Mouse (Mus musculus) liver, embryonic 16.5 days (tissue): ENCODE results near the gene Ppp1r11. TPM values are rescaled to one million over a fixed set of nuclear protein-coding genes. Genes with fewer than 3 reads are reported as not detected.
A peak's percentile ranks its signal among the peaks of the same experiment; 100 is the strongest.

Experiments used
- ATAC-seq: fragments of 200-750 bp; cut with Nextera tagmentation; 2 replicates; pipeline ENCODE4 v1.8.0; 2017; ENCODE audit warnings: low read depth, mild to moderate bottlenecking, moderate number of reproducible peaks, moderate library complexity
- H3K27ac ChIP-seq: fragments of 300-500 bp; sonication (generic); 2 replicates; pipeline ENCODE4 v1.5.1; 2014; ENCODE audit warnings: mild to moderate bottlenecking, low read length
- H3K27me3 ChIP-seq: fragments of 300-500 bp; sonication (generic); 2 replicates; pipeline ENCODE4 v1.6.1; 2014; ENCODE audit warnings: low read depth, low read length, mixed read lengths; ENCODE audit not compliant: control insufficient read depth, insufficient read depth
- H3K36me3 ChIP-seq: fragments of 300-500 bp; sonication (generic); 2 replicates; pipeline ENCODE4 v1.6.1; 2014; ENCODE audit warnings: mild to moderate bottlenecking; ENCODE audit not compliant: control insufficient read depth, insufficient read depth
- H3K4me1 ChIP-seq: fragments of 300-500 bp; sonication (generic); 2 replicates; pipeline ENCODE4 v1.6.1; 2014; ENCODE audit warnings: low read depth, low read length, mixed read lengths; ENCODE audit not compliant: control insufficient read depth
- H3K4me2 ChIP-seq: fragments of 300-500 bp; sonication (generic); 2 replicates; pipeline ENCODE4 v1.6.1; 2014; ENCODE audit warnings: low read depth, low read length, mixed read lengths
- H3K4me3 ChIP-seq: fragments of 300-500 bp; sonication (generic); 2 replicates; pipeline ENCODE4 v1.5.1; 2014; ENCODE audit warnings: low read depth, mild to moderate bottlenecking, low read length
- H3K9ac ChIP-seq: fragments of 300-500 bp; sonication (generic); 2 replicates; pipeline ENCODE4 v1.6.1; 2014; ENCODE audit warnings: low read depth, low read length
- H3K9me3 ChIP-seq: fragments of 300-500 bp; sonication (generic); replicated peaks from 2 replicates; pipeline ENCODE4 v1.6.1; 2016; ENCODE audit warnings: low read length; ENCODE audit not compliant: control insufficient read depth
- WGBS: fragments of 180-500 bp; shearing (Covaris S2); extraction: QIAGEN DNeasy Blood & Tissue Kit; methylation state at CpG from one replicate; pipeline ENCODE4 v1.1.7; 2014; ENCODE audit not compliant: insufficient replicate concordance; 5-methylcytosine and 5-hydroxymethylcytosine counted together
- polyA plus RNA-seq: library from polyadenylated mRNA; unstranded; fragments of >200 nt; fragmentation: Nextera tagmentation; extraction: Ambion mirVana; gene quantifications from 2 replicates; pipeline ENCODE4 v1.2.1, GENCODE M21; 2015

The Ppp1r11 gene
- polyA plus RNA-seq, 1 experiment from 2014 or later, result 23.9 TPM

GRCm38 (mm10) chr17:36949265-36949664, 2.3 kb downstream of the Ppp1r11 start:
- Histone ChIP-seq H3K9ac (no peak overlapping the region), H3K27me3 (peaks cover 40% of the 10 kb centered on the region), H3K36me3 (peaks cover 8% of the 10 kb centered on the region; the same call in 1 of the 2 replicates), H3K9me3 (no peaks in the 10 kb centered on the region), H3K4me3 (no peak overlapping the region), H3K4me2 (no peak overlapping the region), H3K27ac (no peak overlapping the region), H3K4me1 (peaks cover 8% of the 10 kb centered on the region)
- 77% methylated on average over 8 of the region's 8 CpGs for WGBS
- no peak for ATAC-seq

GRCm38 (mm10) chr17:36948286-36948685, 3.3 kb downstream of the Ppp1r11 start:
- ATAC-seq, result no peak
- no peak overlapping the region for H3K9ac ChIP-seq
- H3K4me3 ChIP-seq, result no peak overlapping the region
- H3K27ac ChIP-seq, result no peak overlapping the region
- H3K4me1 ChIP-seq, result peaks cover 8% of the 10 kb centered on the region
- peaks cover 8% of the 10 kb centered on the region; the same call in 1 of the 2 replicates for H3K36me3 ChIP-seq
- 84% methylated on average over 1 of the region's 1 CpGs for WGBS
- H3K9me3 ChIP-seq, result no peaks in the 10 kb centered on the region
- H3K27me3 ChIP-seq, result peaks cover 50% of the 10 kb centered on the region
- no peak overlapping the region for H3K4me2 ChIP-seq

- H3K4me2 ChIP-seq, result peak overlapping the region; percentile 61
- H3K9me3 ChIP-seq, result no peaks in the 10 kb centered on the region
- H3K9ac ChIP-seq, result peak overlapping the region; percentile 29; the same call in 1 of the 2 replicates
- ATAC-seq, result no peak
- H3K4me3 ChIP-seq, result peak overlapping the region; percentile 47
- peaks cover 8% of the 10 kb centered on the region for H3K4me1 ChIP-seq
- H3K27me3 ChIP-seq, result peaks cover 60% of the 10 kb centered on the region
- WGBS, result 2% methylated on average over 62 of the region's 62 CpGs
- H3K36me3 ChIP-seq, result peaks cover 8% of the 10 kb centered on the region; the same call in 1 of the 2 replicates
- no peak overlapping the region for H3K27ac ChIP-seq
Observed at GRCm38 (mm10) chr17:36947051-36947819, 4.3 kb downstream of the Ppp1r11 start.

GRCm38 (mm10) chr17:36944121-36944775, 7.3 kb downstream of the Ppp1r11 start:
- no peaks in the 10 kb centered on the region; the same call in 1 of the 2 replicates for H3K4me1 ChIP-seq
- WGBS, result 19% methylated on average over 9 of the region's 9 CpGs
- H3K27ac ChIP-seq, result no peak overlapping the region
- H3K4me3 ChIP-seq, result no peak overlapping the region
- H3K9me3 ChIP-seq, result no peaks in the 10 kb centered on the region
- peaks cover 70% of the 10 kb centered on the region for H3K27me3 ChIP-seq
- no peak overlapping the region for H3K9ac ChIP-seq
- no peak overlapping the region for H3K4me2 ChIP-seq
- ATAC-seq, result no peak
- peaks cover 5% of the 10 kb centered on the region; the same call in 1 of the 2 replicates for H3K36me3 ChIP-seq

- H3K27ac ChIP-seq, result no peak overlapping the region
- peaks cover 70% of the 10 kb centered on the region for H3K27me3 ChIP-seq
- no peak overlapping the region for H3K4me3 ChIP-seq
- H3K4me2 ChIP-seq, result no peak overlapping the region
- ATAC-seq, result no peak
- 17% methylated on average over 5 of the region's 5 CpGs for WGBS
- H3K36me3 ChIP-seq, result no peaks in the 10 kb centered on the region; the same call in 1 of the 2 replicates
- no peaks in the 10 kb centered on the region for H3K9me3 ChIP-seq
- H3K4me1 ChIP-seq, result no peaks in the 10 kb centered on the region; the same call in 1 of the 2 replicates
- H3K9ac ChIP-seq, result no peak overlapping the region
Observed at GRCm38 (mm10) chr17:36943691-36944090, 7.8 kb downstream of the Ppp1r11 start.

- no peak for ATAC-seq
- peak within 1 kb of the TSS; percentile 49 for H3K4me2 ChIP-seq
- no peak within 1 kb of the TSS for H3K9ac ChIP-seq
- H3K4me3 ChIP-seq, result peak within 1 kb of the TSS; percentile 41
- H3K9me3 ChIP-seq, result no peaks in the 10 kb centered on the region
- H3K27me3 ChIP-seq, result peaks cover 67% of the 10 kb centered on the region
- no peak within 1 kb of the TSS for H3K27ac ChIP-seq
- no peaks in the 10 kb centered on the region for H3K36me3 ChIP-seq
- no peaks in the 10 kb centered on the region; the same call in 1 of the 2 replicates for H3K4me1 ChIP-seq
- 4% methylated on average over 59 of the region's 59 CpGs for WGBS
Observed at GRCm38 (mm10) chr17:36942791-36943471, 8.6 kb downstream of the Ppp1r11 start, which contains the start of gene Rnf39. Gene Rnf39 (plus strand): TSS chr17:36942918.

- Histone ChIP-seq H3K27me3 (peaks cover 62% of the 10 kb centered on the region), H3K36me3 (no peaks in the 10 kb centered on the region), H3K4me3 (no peak overlapping the region), H3K9ac (no peak overlapping the region), H3K9me3 (no peaks in the 10 kb centered on the region), H3K27ac (no peak overlapping the region), H3K4me2 (no peak overlapping the region), H3K4me1 (no peaks in the 10 kb centered on the region; the same call in 1 of the 2 replicates)
- WGBS, result 36% methylated on average over 10 of the region's 10 CpGs
- no peak for ATAC-seq
Observed at GRCm38 (mm10) chr17:36942391-36942790, 9.2 kb downstream of the Ppp1r11 start.

GRCm38 (mm10) chr17:36938056-36938455, 13.5 kb downstream of the Ppp1r11 start:
- peaks cover 18% of the 10 kb centered on the region for H3K27me3 ChIP-seq
- H3K9ac ChIP-seq, result no peak overlapping the region
- no peak overlapping the region for H3K4me3 ChIP-seq
- H3K27ac ChIP-seq, result no peak overlapping the region
- H3K9me3 ChIP-seq, result no peaks in the 10 kb centered on the region
- H3K4me2 ChIP-seq, result no peak overlapping the region
- 44% methylated on average over 2 of the region's 2 CpGs for WGBS
- ATAC-seq, result no peak
- H3K36me3 ChIP-seq, result no peaks in the 10 kb centered on the region
- no peaks in the 10 kb centered on the region for H3K4me1 ChIP-seq
